Mouse (Mus musculus) olfactory bulb, adult 2 months (tissue): ENCODE measurements at regions not wholly inside any gene's neighbourhood (a gene's known extent, or its start where the extent isn't known, plus 50 kb on each side); places are given as distances from the start of the nearest gene placed in this dataset.

Experiments
- H3K27ac ChIP-seq: fragments of 200-500 bp; 2 replicates; pipeline ENCODE4 v1.5.1; 2012; ENCODE audit warnings: low read depth, low read length; ENCODE audit not compliant: insufficient read depth
- H3K4me1 ChIP-seq: fragments of 200-500 bp; 2 replicates; pipeline ENCODE4 v1.6.1; 2012; ENCODE audit warnings: low read length; ENCODE audit not compliant: control insufficient read depth, insufficient read depth
- H3K4me3 ChIP-seq: fragments of 200-500 bp; 2 replicates; pipeline ENCODE4 v1.5.1; 2012; ENCODE audit warnings: mild to moderate bottlenecking, low read depth, low read length, moderate library complexity; ENCODE audit not compliant: insufficient read depth
- CTCF ChIP-seq: fragments of 200-500 bp; IDR thresholded peaks from 2 replicates; pipeline ENCODE4 v1.5.1; 2012; ENCODE audit warnings: low read depth, mild to moderate bottlenecking, low read length, moderate library complexity; ENCODE audit not compliant: insufficient read depth
- POLR2A ChIP-seq: fragments of 200-500 bp; IDR thresholded peaks from 2 replicates; pipeline ENCODE4 v1.6.1; 2012; ENCODE audit warnings: mild to moderate bottlenecking, low read depth, low read length, moderate library complexity; ENCODE audit not compliant: insufficient read depth
- WGBS: fragments of 180-500 bp; shearing (Covaris S2); methylation state at CpG from one replicate; pipeline ENCODE4 v1.1.7; 2018; 5-methylcytosine and 5-hydroxymethylcytosine counted together

GRCm38 (mm10) chr16:86044695-86045094 is 143.1 kb upstream of the Adamts5 start:
- 86% methylated on average over 2 of the region's 2 CpGs for WGBS
- Histone ChIP-seq H3K27ac (no peak overlapping the region), H3K4me3 (no peak overlapping the region), H3K4me1 (no peaks in the 10 kb centered on the region)
- TF ChIP-seq POLR2A (no peak), CTCF (no peak)

- WGBS, result 94% methylated on average over 9 of the region's 9 CpGs
- no peak for TF ChIP-seq CTCF
- no peak for TF ChIP-seq POLR2A
- H3K4me1 ChIP-seq, result no peaks in the 10 kb centered on the region
- no peak overlapping the region for H3K4me3 ChIP-seq
- H3K27ac ChIP-seq, result no peak overlapping the region
These were observed 133.1 kb upstream of the Adamts5 start for GRCm38 (mm10) chr16:86034772-86035171.

- H3K4me1 ChIP-seq, result no peaks in the 10 kb centered on the region
- TF ChIP-seq POLR2A (no peak), CTCF (no peak)
- 79% methylated on average over 2 of the region's 2 CpGs for WGBS
- H3K4me3 ChIP-seq, result no peak overlapping the region
- no peak overlapping the region for H3K27ac ChIP-seq
These were observed 126.1 kb upstream of the Adamts5 start for GRCm38 (mm10) chr16:86027700-86028099.

GRCm38 (mm10) chr16:86015336-86015735 is 113.7 kb upstream of the Adamts5 start:
- no peak overlapping the region for H3K4me3 ChIP-seq
- no peak overlapping the region for H3K27ac ChIP-seq
- TF ChIP-seq CTCF (no peak), POLR2A (no peak)
- H3K4me1 ChIP-seq, result no peaks in the 10 kb centered on the region
- WGBS, result 74% methylated on average over 1 of the region's 1 CpGs

GRCm38 (mm10) chr16:86011051-86011450 is 109.4 kb upstream of the Adamts5 start:
- H3K4me1 ChIP-seq, result no peaks in the 10 kb centered on the region
- H3K4me3 ChIP-seq, result no peak overlapping the region
- no peak overlapping the region for H3K27ac ChIP-seq
- no peak for TF ChIP-seq CTCF
- TF ChIP-seq POLR2A, result no peak
- WGBS, result 92% methylated on average over 5 of the region's 5 CpGs

- 43% methylated on average over 3 of the region's 3 CpGs for WGBS
- Histone ChIP-seq H3K4me3 (no peak overlapping the region), H3K4me1 (no peaks in the 10 kb centered on the region), H3K27ac (no peak overlapping the region)
- no peak for TF ChIP-seq POLR2A
- TF ChIP-seq CTCF, result no peak
These were observed 108.2 kb upstream of the Adamts5 start for GRCm38 (mm10) chr16:86009638-86010329.

GRCm38 (mm10) chr16:86007799-86008198 is 106.2 kb upstream of the Adamts5 start:
- H3K27ac ChIP-seq, result no peak overlapping the region
- TF ChIP-seq CTCF (no peak), POLR2A (no peak)
- H3K4me1 ChIP-seq, result no peaks in the 10 kb centered on the region
- H3K4me3 ChIP-seq, result no peak overlapping the region
- WGBS, result 56% methylated on average over 1 of the region's 1 CpGs

GRCm38 (mm10) chr16:86000846-86001245 is 99.2 kb upstream of the Adamts5 start:
- Histone ChIP-seq H3K4me1 (no peaks in the 10 kb centered on the region), H3K4me3 (no peak overlapping the region), H3K27ac (no peak overlapping the region)
- no peak for TF ChIP-seq POLR2A
- no peak for TF ChIP-seq CTCF
- WGBS, result 87% methylated on average over 1 of the region's 1 CpGs

GRCm38 (mm10) chr16:85985841-85986240 is 84.2 kb upstream of the Adamts5 start:
- no peak overlapping the region for H3K27ac ChIP-seq
- no peak overlapping the region for H3K4me3 ChIP-seq
- WGBS, result 67% methylated on average over 2 of the region's 2 CpGs
- no peaks in the 10 kb centered on the region for H3K4me1 ChIP-seq
- TF ChIP-seq CTCF (no peak), POLR2A (no peak)

GRCm38 (mm10) chr16:85977102-85977501 is 75.5 kb upstream of the Adamts5 start:
- H3K4me1 ChIP-seq, result no peaks in the 10 kb centered on the region
- no peak overlapping the region for H3K4me3 ChIP-seq
- H3K27ac ChIP-seq, result no peak overlapping the region
- WGBS, result 46% methylated on average over 2 of the region's 2 CpGs
- TF ChIP-seq POLR2A, result no peak
- no peak for TF ChIP-seq CTCF
